Mouse (Mus musculus) adrenal gland, adult 2 months (tissue): Measurements from ENCODE around the gene Tprgl. TPM values are rescaled to one million over a fixed set of nuclear protein-coding genes. Genes with fewer than 3 reads are reported as not detected.

Experiments
- DNase-seq: peaks from one replicate; pipeline ENCODE4 v3.0.0; 2021
- polyA plus RNA-seq: library from polyadenylated mRNA; depleted of rRNA; stranded (reverse); fragments of >200 nt; gene quantifications from 2 replicates; pipeline ENCODE4 v1.2.3, GENCODE M21; 2012
- total RNA-seq, 2 experiments: library from RNA; stranded (reverse); gene quantifications; 2 replicates each; pipeline ENCODE4 v1.2.3; 2021

Gene Tprgl
- total and polyA plus RNA-seq, 3 experiments: 151 to 210 (median 180) TPM

DNA sequence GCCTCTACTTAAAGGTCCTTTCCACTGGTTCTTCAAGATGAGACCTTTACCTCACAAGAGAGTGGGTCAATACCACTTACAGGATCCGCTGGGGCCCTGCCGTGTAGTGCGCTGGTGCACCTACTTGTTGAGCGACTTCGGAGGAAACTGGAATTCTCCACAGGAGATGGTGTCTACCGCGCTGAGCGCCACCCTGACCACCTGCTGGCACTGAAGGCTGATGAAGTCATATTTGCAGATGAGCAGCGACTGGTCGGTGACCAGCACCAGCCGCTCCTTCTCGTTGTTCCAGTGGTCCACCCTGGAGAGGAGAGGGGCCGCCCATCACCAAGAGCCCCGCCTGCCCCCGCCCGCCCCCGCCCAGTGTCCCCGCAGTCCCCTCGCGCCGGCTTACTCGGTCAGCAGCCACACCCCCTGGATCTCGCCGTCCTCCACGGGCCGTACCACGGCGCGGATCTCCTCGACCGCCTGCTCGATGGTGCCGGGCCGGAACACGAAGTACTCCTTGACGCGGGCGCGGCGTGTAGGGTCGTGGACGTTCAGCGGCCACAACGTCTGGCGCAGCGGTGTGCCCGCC is 417 bp downstream of the Tprgl start:
- DNase-seq: no peak

DNA sequence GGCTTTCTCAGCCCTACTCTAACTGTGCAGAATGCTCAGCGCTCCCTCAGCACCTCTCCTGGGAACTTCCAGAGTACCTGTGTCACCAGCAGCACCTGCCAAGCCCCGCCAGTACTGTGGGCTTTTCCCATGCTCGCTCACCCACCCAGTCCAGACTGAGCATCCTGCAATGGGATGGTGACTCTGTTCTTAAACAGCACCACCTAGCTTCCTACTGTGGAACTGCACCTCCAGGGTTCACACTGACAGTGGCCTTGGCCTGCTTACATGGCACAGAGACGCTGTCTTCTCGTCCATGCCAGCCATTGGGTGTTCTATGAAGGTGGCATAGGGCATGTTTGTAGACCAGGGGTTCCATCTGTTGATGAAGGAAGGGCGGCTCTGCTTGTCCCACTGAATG is 1.5 kb downstream of the Tprgl start:
- DNase-seq: peak; percentile 87

GRCm38 (mm10) chr4:154157970-154158662 is 2.4 kb downstream of the Tprgl start:
- DNase-seq: no peak

DNA sequence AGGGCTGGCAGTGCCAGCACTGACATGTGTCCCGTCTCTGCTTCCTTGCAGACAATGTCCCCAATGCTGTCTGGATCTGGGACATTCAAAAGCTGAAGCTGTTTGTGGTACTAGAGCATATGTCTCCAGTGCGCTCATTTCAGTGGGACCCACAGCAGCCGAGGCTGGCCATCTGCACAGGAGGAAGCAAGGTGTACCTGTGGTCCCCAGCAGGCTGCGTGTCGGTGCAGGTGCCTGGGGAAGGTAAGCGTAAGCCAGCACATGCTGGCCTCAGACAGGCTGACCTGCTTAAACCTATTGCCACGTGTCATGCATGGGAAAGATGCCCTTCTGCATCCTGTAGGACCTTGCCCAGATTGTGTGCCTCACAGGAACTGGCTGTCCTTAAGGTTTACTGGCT is 4.4 kb downstream of the Tprgl start:
- no peak for DNase-seq

GRCm38 (mm10) chr4:154154104-154154503 is 6.4 kb downstream of the Tprgl start:
- DNase-seq: no peak

- DNase-seq: no peak
Observed at GRCm38 (mm10) chr4:154146342-154146741, 14.1 kb downstream of the Tprgl start.

GRCm38 (mm10) chr4:154144712-154145111 is 15.8 kb downstream of the Tprgl start:
- DNase-seq: no peak

DNA sequence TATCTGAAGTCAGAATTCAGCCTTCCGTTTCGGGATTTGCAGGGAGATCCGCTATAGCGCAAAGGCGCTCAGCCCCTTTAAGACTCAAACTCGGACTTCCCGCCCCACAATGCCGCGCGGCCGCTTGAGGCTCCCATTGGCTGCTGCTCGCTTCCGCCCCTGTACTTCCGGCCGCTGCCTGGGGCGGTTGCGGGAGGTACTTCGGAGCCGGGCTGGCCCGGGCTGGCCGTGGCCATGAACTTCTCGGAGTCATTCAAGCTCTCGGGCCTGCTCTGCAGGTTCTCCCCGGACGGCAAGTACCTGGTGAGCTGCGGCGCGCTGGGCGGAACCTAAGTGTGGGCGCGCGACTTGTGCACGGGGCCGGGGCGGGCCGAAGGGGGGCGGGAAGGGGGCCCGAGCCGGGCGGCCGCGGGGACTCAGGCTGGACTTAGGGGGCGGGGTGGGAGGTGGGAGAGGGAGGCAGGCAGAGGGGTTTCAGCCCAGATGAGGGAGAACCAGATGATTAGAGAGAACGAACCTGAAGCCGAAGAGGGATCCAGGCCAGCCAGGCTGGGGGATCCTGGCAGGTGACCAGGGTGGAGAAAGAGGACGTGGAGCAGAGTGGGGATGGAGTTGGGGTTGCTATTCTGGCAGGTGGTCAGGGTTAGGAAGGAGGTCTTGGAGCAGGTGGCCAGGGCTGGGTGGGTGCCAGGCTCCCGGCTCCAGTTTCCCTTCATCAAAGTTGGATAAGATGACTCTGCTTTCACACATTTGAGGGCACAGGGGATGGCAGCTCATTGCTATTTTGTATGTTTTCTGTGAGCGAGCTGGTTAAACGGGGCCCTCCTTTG is 18.0 kb downstream of the Tprgl start, which contains the start of gene Wrap73:
Gene Wrap73 (plus strand): TSS at position 162 of the 830 bp plus-strand sequence.
- peak; percentile 94 for DNase-seq

DNA sequence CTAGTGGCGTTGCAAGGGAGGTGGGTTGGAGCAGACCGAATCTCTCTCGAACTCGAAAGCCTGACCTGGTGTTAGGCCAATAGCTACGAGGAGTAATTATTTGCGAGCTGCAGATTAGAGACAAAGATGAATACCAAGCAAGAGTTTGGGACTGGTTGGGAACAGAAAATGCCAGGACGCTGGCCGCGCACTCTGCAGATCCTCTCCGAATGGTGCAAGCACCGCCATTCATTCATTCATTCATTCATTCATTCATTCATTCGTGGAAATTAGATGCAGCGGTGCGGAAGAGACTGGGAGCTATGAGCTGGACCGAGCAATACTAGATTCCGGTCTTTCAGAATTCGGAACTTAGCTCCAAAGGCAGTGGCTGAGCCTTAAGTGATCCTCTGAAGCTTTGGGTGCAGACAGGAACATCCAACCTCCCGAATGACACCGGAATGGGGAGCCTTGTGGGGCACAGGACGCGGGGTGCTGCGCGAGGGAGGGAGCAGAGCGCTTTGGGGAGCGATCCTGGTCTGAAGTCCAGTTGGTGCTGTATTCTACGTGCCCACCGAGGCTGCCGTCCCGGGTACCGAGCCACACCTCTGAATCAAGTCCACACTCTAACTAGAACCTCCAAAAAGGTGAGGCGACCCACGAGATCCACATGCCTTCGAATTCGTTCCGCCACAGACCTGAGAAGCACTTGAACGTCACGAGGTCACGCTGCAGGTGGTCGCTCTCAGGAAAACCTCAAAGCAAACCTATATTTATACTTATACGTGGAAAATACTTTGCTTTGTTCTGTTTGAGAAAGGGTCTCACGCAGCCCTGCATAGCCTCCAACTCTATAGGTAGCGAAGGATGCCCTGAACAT is 19.2 kb downstream of the Tprgl start:
- DNase-seq: peak; percentile 10

DNA sequence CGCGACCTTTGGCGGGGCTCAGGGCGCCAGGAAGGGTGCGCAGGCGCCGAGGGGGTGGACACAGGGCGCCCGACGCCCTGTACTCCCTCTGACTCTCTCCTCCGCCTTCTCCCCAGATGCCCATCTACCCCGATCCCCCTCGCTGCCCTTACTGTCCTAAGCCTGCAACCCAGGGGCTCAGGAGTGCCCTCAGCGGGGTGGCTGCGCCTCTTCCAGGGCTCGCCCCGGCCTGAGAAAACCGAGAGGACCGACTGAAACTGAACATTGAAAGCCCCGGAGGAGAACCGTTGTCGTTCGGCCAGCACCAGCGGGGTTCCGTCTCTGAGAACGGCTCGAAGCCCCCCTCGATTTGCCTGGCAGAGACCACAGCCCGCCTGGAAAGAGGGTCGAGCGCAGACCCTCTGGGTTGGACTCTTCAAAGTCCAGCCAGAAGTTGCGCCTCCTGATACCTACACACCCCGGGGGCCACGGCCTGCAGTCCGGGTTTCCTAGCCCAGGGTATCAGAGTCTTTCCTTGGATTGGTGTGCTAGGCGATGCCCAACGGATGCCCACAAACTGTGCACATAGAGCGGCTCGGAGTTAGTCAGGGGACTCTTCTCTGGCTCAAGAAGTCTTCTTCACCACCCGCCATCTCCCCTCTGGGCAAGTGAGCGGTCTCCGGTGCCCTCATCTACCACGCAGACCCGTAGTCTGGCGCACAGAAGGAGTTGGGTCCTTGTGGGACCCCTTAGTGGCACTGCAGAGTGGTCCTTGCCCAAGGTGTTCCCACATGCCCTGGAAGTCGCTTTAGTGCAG is 20.1 kb downstream of the Tprgl start:
- DNase-seq: no peak

GRCm38 (mm10) chr4:154140182-154140212 is 20.5 kb downstream of the Tprgl start, which contains the start of gene Trp73:
Trp73 (minus strand) TSS chr4:154140208.
- DNase-seq: no peak

GRCm38 (mm10) chr4:154139671-154140181 is 20.7 kb downstream of the Tprgl start:
- DNase-seq: no peak

DNA sequence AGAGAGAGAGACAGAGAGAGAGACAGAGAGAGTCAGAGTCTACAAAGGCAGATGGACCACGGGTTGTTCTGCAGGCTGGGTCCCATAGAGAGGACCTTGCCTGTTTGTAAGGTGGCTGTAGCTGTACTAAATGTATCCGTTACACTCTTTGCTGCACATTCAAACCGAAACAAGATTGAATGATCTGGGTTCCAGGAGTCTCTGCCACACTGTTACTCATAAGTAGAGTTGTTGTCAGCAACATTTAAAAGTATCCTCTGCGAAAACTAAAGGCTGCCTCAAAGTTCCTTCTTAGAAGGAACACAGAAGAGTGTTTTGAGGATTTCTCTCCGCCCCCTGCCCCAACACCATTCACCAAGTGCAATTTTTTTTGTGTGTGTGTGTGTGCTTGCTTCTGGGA is 23.3 kb downstream of the Tprgl start:
- no peak for DNase-seq

DNA sequence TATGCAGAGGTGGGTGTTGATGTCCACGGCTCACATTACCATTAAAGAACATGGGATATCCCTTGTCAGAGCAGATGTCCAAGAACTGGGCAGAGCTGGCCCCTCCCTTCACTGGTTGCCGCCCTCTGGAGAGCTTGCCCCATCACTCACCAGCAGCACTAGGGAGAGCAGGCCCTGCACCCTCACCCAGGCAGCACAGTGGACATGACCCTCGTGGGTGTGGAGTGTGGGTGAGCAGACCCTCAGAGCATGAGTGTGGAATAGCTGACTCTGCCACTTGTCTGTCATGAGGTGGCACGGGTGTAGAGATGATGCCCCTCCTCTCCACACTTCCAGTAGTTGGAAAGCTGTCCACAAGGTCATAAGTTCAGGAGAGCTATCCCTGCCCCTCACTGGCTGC is 25.7 kb downstream of the Tprgl start:
- no peak for DNase-seq

DNA sequence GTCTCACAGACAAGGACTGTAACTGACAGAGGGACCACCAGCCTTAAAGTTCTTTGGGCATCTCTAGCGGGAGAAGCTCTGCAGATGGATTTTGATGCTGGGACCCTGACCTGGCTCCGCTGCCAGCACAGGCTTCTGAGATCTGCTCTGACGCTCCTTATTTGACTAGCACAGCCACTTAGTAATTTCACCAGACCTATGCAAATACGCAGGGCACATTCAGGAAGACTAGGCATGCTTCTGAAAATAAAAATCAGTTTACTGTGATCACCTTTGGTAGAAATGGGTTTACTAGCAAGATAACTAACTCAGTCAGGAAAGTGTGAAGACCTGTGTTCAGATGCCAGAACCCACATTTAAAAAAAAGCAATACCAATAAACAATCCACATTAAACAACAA is 28.6 kb downstream of the Tprgl start:
- no peak for DNase-seq

DNA sequence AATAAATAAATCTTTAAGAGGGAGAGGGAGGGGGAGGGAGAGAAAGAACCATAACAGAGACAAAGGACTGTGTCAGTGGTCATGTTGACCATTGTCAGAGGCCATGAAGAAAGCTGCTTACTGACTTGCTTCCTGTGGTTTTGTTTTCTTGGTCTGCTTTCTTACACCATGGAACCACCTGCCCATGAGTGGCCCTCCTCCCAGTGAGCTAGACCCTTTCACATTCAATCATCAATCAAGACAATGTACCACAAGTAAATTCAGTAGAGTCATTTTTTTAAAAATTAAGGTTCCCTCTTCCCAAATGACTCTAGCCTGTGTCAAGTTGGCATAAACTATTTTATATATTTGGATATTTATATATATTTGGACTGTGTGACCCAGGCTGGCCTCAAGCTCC is 30.5 kb downstream of the Tprgl start:
- DNase-seq: no peak

DNA sequence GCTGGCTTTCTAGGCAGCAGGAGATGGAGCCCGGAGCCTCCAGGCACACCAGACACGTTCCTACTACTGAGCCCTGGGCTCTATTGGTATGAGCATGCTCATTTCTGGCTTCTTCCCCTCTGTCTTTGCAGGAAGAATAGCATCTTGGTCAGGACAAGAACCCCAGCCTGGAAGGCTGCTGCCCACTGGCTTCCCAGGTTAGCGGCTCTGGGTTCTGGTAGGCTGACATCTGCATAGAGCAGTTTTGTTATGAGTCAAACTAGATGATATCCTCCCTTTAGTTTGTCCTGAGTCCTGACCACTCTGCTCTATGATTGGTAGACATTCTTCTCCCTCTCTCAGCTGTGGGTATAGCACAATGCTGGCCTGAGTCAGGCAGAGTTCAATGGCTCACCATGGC is 33.2 kb downstream of the Tprgl start:
- DNase-seq: no peak

GRCm38 (mm10) chr4:154125202-154125601 is 35.3 kb downstream of the Tprgl start:
- DNase-seq: no peak

- no peak for DNase-seq
Observed at GRCm38 (mm10) chr4:154123553-154123952, 36.9 kb downstream of the Tprgl start.

- DNase-seq: no peak
Observed at GRCm38 (mm10) chr4:154122374-154122773, 38.1 kb downstream of the Tprgl start.

DNA sequence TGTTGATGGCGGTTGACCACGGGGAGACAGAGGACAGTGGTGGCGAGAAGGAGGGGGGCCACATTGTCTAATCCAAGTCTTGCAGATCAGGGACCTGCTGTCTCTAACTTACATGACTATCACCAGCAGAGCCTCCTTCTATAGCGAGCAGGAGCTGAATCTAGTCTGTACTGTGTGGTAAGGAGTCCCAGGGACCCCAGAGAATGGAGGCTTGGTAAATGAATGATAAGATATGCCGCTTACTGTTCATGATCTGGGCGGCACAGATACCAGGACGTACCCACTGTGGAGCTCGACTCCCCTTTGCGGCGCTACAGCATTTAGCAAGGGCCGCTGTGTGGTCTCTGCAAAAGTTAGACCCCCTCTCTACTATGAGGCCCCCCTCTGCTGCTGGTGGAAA is 38.7 kb downstream of the Tprgl start:
- DNase-seq: no peak

- no peak for DNase-seq
Observed at GRCm38 (mm10) chr4:154119208-154119607, 41.3 kb downstream of the Tprgl start.
